Mouse (Mus musculus) right cerebral cortex, postnatal 14 days (tissue): ENCODE results near the gene Tex261.
"Not testable (repeated sequence)": the region's sequence is repeated elsewhere in the genome, so short reads cannot be mapped to it uniquely, and the experiment has no call there.

ENCODE experiments used
- DNase-seq: peaks from one replicate; pipeline ENCODE4 v3.0.0; 2022

The Tex261 gene

GRCm38 (mm10) chr6:83775638-83776293, at the start of gene Tex261:
Gene Tex261 (minus strand): TSS chr6:83775813.
- DNase-seq: peak; percentile 91

DNA sequence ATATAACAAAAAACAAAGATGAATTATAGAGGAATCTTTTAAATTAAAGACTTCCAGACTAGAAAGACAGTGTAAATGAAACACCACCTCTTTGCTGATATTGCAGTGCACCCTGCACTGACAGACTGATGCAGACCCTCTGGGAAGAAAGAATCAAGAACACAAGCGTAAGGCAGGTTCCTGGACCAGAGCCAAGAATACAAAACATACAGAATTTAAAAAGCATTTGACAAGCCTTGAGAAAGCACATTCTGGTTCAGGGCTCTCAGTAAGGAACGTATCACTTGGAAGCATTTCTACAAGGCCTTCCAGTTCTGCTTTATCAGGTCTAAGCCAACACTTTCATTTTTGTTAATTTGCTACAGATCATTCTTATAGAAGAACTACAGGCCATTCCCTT, 46.2 kb upstream of the Tex261 start:
- DNase-seq: no peak

GRCm38 (mm10) chr6:83820727-83821515, 45.3 kb upstream of the Tex261 start:
- no peak for DNase-seq

DNA sequence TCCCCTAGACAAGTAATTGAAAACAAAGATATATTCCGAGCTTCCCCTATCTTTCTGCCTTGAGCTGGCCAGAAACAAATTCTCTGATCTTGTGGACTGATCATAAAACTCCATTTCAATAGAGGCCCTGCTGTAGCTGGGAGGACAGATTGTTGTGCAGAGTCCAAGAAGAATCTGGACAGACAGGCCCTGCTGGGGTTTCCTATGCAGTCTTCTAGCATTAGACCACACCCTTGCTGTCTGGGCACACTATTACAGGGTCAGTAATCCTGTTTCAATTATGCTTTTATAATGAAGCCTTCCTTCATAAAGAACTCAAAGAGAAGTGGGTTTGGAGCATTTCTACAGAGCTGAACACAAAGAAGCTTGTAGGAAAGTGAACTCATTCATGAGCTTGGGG, 43.4 kb upstream of the Tex261 start:
- DNase-seq: no peak

DNA sequence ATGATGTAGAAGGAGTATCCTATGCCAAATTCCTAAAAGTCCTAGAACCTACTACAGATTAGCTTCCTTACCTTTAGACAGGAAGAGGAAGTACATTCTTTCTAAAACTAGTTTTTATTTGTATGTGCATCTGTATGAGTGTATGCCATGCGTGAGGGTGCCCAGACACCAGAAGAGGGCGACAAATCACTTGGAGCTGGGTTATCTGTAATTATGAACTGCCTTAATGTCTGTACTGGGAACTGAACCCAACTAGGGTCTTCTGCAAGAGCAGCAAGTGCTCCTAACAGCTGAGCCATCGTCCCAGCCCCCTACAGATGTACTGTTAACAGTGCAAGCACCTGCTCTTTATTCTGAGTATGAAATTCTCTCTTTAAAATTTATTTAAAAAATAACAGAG, 40.2 kb upstream of the Tex261 start:
- no peak for DNase-seq

GRCm38 (mm10) chr6:83802846-83803245, 27.2 kb upstream of the Tex261 start:
- DNase-seq: no peak

- DNase-seq: peak; percentile 25
These were observed 26.4 kb upstream of the Tex261 start for GRCm38 (mm10) chr6:83802033-83802432.

- no peak for DNase-seq
These were observed 21.1 kb upstream of the Tex261 start for GRCm38 (mm10) chr6:83796686-83797085.

- DNase-seq: peak; percentile 37
These were observed 19.9 kb upstream of the Tex261 start for GRCm38 (mm10) chr6:83795492-83795900.

DNA sequence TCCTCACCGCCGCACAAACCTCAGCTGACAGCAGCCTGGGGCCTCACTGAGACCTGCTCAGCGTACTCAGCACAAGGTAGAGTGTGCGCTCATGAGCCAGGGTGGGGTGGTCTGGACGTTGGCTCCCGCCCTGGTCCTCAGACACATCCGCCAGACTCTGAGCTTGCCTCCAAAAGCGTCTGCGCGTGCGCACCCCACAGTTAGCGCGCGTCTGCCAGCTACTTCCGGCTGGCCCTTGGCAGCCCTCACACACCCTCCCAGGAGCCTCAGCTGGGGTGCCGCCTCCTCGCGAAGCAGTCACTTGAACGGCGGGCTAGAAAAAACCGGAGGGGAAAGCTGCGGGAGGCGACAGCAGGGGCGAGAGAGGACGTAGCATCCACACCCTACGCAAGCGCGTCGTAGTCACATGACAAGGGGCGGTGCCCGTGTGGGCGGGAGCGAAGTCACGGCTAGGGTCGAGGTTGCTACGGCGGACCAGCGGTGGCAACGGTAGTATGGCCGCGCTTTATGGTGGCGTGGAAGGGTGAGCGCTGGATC, 19.2 kb upstream of the Tex261 start, which contains the start of gene Nagk:
Gene Nagk (plus strand): TSS at position 223 of the 537 bp plus-strand sequence.
- peak; percentile 95 for DNase-seq

DNA sequence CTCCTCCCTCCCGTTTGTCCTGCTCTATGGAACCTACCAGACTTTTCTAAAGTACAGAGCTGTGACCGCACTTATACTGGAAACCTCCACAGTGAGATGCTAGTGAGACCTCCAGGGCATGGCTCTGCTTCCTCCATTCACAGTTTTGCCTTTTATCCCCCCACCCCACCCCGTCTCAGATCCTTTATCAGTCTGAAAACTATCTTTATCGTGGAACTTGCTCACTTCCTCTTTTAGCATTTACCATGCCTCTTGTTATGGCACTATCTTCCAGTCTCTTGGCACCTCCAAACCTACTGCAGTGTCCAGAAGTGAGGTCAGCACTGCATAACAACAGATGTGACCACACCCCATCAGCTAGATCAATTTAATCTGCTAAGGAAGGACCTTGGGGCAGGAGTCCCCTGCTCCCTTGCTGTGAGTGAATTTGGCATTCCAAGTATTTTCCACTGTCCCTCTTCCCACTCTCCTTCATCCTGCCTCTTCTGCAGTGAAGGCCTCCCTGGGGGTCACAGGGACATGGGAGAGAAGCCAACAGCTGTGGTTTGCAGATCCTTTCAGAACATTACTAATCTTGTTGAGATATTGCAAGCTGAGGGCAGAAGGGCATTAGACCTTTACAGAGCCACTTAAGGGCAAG, 15.8 kb upstream of the Tex261 start:
- DNase-seq: no peak

- not testable (repeated sequence) for DNase-seq
These were observed 14.9 kb upstream of the Tex261 start for GRCm38 (mm10) chr6:83790533-83790932.

DNA sequence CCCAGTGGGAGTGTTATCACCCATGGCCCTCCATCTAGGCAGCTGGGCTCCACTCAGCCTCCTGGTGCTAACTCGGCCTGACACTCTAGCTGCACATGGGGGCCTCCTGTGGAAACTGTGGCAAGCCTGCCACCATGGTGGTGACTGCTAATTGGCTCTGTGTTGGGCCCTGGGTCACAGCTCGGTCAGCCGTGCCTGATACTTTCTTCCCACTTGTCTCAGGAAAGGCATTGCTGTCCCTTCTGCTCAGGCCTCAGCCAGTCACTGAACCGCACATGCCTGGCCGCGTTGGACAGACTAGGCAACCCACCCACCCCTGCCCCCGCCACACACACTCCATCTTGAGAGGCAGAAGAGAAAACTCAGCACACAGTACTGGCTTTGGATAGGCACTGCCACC, 12.9 kb upstream of the Tex261 start:
- DNase-seq: no peak

DNA sequence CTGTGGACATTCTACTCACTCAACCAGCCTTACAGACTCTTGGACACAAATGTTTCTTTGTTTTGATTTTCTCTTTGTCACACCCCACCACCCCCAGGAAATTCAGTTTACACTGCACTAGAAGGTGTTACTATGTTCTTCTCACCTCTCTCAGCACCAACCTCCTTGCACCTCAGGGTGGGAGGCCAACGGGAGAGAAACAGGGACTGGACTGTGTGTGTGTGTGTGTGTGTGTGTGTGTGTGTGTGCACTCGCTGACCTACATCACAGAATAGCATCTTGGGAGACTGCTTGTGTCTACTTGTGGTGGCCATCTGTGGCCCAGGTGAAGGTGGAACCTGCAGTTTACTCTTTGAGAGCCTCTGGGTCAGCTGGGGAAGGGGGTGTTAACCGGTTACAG, 10.8 kb upstream of the Tex261 start:
- no peak for DNase-seq

- no peak for DNase-seq
These were observed 3.4 kb upstream of the Tex261 start for GRCm38 (mm10) chr6:83779026-83779425.

DNA sequence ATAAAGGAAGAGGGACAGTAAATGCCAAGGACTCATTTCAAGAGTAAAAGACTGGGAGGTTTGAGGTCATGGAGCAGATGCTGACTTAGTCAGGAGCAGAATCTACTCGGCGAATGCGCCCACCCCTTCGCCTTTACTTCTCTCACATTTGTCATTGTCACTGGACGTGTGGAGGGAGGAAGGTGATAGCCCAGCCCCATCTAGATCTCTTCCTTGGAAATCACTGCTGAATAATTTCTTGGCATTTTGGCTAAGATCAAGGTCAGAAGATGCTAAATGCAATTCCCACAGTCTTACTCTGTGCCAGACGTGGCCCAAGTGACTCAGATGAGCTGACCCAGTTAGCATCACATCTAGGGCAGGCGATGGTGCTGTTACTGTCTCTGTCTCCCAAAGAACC, 2.7 kb upstream of the Tex261 start:
- no peak for DNase-seq

DNA sequence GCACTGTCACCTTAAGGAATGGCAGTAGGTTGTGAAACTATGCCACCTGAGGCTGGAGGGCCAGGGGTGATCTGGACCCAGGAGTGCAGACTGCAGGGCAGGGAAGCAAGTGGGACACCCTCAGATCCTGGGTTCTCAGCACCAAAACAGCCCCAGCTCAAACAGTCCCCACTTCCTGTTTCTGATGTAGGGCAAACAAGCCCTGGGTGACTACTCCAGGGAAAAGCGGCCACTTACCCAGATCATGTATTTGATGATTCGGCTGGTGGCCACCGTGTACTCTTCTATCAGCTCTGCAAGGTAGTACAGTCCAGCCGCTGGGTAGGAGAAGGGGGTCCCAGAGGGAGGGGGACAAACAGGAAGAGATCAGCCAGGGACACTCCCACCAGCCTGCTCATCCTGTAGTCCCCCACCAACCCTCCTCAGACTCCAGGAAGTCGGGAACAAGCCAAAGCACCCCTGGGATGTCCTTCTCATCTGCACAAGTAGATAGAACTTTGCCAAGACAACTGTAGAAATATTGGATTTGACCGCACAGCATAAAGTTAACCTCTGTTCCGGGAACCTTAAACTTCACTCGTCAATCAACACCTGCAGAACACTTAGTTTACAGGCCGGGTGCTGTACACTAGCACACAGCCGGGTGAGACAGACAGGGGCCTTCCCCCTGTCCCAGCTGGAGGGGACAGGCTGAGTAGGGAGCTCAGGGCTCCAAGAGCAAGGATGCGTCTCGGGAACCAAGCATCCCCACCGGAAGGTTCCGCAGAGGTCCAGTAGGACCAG, 641 bp downstream of the Tex261 start:
- DNase-seq: no peak

GRCm38 (mm10) chr6:83774126-83774525, 1.5 kb downstream of the Tex261 start:
- no peak for DNase-seq

GRCm38 (mm10) chr6:83768485-83768884, 7.1 kb downstream of the Tex261 start:
- DNase-seq: no peak

DNA sequence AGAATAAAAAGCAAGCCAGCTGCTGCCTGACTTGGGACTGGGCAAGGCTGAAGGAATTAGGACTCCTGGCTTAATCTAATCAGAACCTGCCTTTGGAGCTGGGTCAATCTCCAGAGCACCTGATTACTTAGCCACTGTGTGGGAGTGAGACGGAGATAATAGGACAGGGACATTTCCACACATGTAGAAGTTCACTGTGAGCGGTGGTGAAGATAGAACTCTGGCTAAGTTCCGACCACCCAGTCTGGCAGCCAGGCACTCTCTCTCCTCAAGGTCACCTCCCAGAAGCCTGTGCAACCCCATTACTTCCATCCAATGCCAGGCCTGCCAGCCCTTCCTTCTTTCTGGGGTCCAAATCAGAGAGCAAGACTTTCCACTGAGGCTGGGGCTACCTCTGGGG, 8.6 kb downstream of the Tex261 start:
- DNase-seq: no peak

DNA sequence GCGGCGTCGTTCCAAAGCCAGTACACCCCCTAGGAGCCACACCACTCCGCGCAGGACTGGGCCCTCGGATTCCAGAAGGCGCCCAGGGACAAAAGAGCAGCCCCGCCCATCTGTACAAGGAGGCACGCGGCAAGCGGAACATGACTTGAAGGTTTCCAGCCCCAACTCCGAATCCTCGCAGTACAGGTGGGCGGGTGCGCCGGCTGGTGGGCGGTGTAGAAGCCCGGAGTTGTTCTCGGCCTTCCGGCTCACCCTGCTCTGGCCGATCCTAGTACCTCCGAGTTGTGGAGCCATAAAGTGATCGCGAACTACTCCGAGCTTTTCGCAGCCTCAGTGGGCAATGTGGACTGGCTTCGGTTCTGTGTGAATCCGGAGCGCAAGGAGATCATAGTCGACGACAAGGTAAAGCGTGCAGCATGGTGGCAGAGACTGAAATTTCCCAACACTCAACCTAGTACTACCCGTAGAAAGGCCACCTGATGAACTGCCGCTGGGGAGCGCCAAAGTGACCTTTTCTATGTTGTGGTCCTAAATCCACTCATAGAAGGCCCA, 12.7 kb downstream of the Tex261 start:
- DNase-seq: no peak

DNA sequence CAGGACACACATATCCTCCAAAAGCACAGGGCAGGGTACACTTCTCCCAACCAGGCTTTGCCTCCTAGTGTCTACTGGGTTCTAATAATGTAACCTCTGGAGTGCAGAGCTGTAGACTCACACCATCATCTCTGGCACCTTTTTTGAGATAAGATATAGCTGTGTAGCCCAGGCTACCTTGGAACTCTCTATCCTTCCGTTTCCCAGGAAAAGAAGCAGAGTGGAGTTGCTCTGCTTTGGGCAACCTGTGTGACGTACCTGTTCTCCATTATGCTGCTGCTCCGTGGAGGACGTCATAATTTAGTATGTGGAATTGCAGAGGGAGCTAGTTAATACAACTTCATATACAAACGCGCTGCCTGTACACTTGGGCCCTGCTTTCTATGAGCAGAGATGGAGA, 13.3 kb downstream of the Tex261 start, which contains the start of gene Ankrd53:
Gene Ankrd53 (plus strand): TSS at position 301 of the 400 bp plus-strand sequence.
- no peak for DNase-seq
